Comparison of ENCODE assay signal across 9 mouse cellular contexts in the genomic region with DNA sequence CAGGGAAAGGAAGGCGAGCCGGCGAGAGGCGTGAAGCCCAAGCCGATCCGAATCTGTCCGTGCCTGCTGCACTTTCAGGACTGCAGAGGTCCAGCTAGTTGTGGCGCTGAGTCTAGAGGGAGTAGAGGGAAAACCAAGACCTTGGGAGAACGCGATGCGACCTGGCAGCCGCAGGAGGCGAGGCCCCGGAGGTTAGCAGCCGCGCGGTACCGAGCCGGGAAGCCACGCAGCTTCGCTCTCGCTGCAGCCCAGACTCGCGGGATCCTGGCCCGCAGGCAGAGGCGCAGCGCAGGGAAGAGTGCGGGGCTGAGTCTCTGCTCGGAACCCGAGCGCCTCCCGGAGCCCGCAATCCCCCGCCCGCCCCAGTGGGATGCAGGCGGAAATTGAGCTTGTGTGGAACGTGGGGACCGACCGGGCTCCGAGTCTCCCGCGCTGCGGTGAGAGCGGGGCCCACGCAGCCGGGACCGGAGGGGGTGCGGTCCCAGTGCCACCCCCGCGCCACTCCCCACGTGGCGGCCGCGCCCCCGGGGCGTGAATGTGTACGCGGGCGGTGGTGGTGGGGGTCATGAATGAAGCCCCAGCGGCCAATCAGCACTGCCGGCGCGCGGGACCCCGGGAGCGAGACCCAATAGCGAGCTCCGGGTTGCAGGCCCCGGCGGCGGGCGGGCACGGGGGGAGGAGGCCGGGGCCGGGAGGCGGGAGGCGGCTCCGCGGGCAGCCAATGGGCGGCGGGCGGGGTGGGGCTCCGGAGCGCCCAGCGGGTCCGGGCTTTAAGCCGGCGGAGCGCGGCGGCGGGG. TPM values are rescaled to one million over a fixed set of nuclear protein-coding genes. Genes with fewer than 3 reads are reported as not detected.
DNase-seq lines count a peak whose midpoint lies in the region; ATAC-seq lines count a peak whose summit lies in the region.
"Had no signal": no experiment of that assay in that cellular context is flagged by ENCODE, and none has a peak within 500 bp of the region (broad histone marks: within the 10 kb centered on the region; RNA-seq: fewer than 3 reads in every experiment).

No protein-coding gene starts in this region.

- peak; percentile 91 for DNase-seq in adrenal gland, adult 2 months
- DNase-seq in embryo, embryonic 10.5 days (ENCODE audit: low spot score): peak; percentile 89
- peak; percentile 89 for DNase-seq in gastrocnemius, postnatal 25 days
- DNase-seq in intestine, embryonic 14.5 days (ENCODE audit: low spot score): peak; percentile 86
- DNase-seq in left cerebral cortex, adult 9 months (ENCODE audit: low spot score in 2 of 2): peak; percentile 76 to 87
- peak; percentile 96 for DNase-seq in right cerebral cortex, postnatal 10 days (ENCODE audit: low spot score in 2 of 2)
- peak; percentile 68 to 73 for DNase-seq in urinary bladder, postnatal 4 days (ENCODE audit: low spot score in 2 of 2)

- peaks cover 92% of the 10 kb centered on the region for H3K27me3 ChIP-seq in intestine, embryonic 14.5 days (replicated peaks; ENCODE audit: control insufficient read depth, insufficient read depth, low read length)

- no peaks in the 10 kb centered on the region for H3K36me3 ChIP-seq in intestine, embryonic 14.5 days (ENCODE audit: control insufficient read depth, insufficient read depth, low read length)

- H3K9me3 ChIP-seq in intestine, embryonic 14.5 days (ENCODE audit: control insufficient read depth, low read length): no peaks in the 10 kb centered on the region

- peak; percentile 90 for ATAC-seq in intestine, embryonic 14.5 days (replicated peaks; ENCODE audit: low FRiP score, low TSS enrichment, low read depth)
- peak; percentile 62 for ATAC-seq in megakaryocyte, adult 5-6 weeks (ENCODE audit: poor library complexity, severe bottlenecking)

- H3K9ac ChIP-seq in intestine, embryonic 14.5 days (ENCODE audit: low read length): peak overlapping the region; percentile 29; the same call in 1 of the 2 replicates

- no peak overlapping the region for H3K27ac ChIP-seq in intestine, embryonic 14.5 days (ENCODE audit: low read depth)

- peak overlapping the region; percentile 62 for H3K4me3 ChIP-seq in intestine, embryonic 14.5 days (ENCODE audit: low read depth, low read length)

- H3K4me2 ChIP-seq in intestine, embryonic 14.5 days (ENCODE audit: low read length): peak overlapping the region; percentile 96

- WGBS in intestine, embryonic 14.5 days: under 1% methylated on average over 87 of the region's 92 CpGs

- peaks cover 17% of the 10 kb centered on the region for H3K4me1 ChIP-seq in intestine, embryonic 14.5 days (replicated peaks; ENCODE audit: control insufficient read depth, insufficient read depth, low read length)

RNA-seq across cellular contexts. Expression of a gene that starts 0.4 kb away (rescaled TPM):
- under 1 TPM in 1 of 2 experiments, not detected in 1; 0.10 TPM for total RNA-seq in adrenal gland, adult 2 months (2021)
- polyA plus RNA-seq in adrenal gland, adult 2 months (2012; rRNA removed): 0.15 and 0.26 TPM in 2 replicates
- total RNA-seq in gastrocnemius, postnatal 25 days (2021): under 1 TPM; 0.38 to 0.43 TPM
- polyA plus RNA-seq in intestine, embryonic 14.5 days (2014; fragmentation: Nextera tagmentation; extraction: Ambion mirVana): 0.17 and 0.27 TPM in 2 replicates
- not detected in 2 replicates for total RNA-seq in megakaryocyte, adult 5-6 weeks (2015)
- not detected in 2 replicates for total RNA-seq in megakaryocyte, adult 5-6 weeks (2017)

RNA-seq across cellular contexts. Expression of a gene that starts 36.3 kb away (rescaled TPM):
- total RNA-seq in adrenal gland, adult 2 months (2021): 10 to 100 TPM; 33.4 to 33.5 TPM
- 2.0 and 2.1 TPM in 2 replicates for polyA plus RNA-seq in adrenal gland, adult 2 months (2012; rRNA removed)
- 10 to 100 TPM; 16.1 to 18.3 TPM for total RNA-seq in gastrocnemius, postnatal 25 days (2021)
- polyA plus RNA-seq in intestine, embryonic 14.5 days (2014; fragmentation: Nextera tagmentation; extraction: Ambion mirVana): 57.6 and 65.6 TPM in 2 replicates
- total RNA-seq in megakaryocyte, adult 5-6 weeks (2015): 39.3 and 42.0 TPM in 2 replicates
- 34.1 and 39.4 TPM in 2 replicates for total RNA-seq in megakaryocyte, adult 5-6 weeks (2017)

RNA-seq across cellular contexts. Expression of a gene that starts 43.4 kb away (rescaled TPM):
- total RNA-seq in adrenal gland, adult 2 months (2021): 10 to 100 TPM in 1 of 2 experiments, 1 to 10 TPM in 1; 6.6 to 15.7 TPM
- polyA plus RNA-seq in adrenal gland, adult 2 months (2012; rRNA removed): 23.6 and 27.6 TPM in 2 replicates
- 100 to 1,000 TPM; 200 to 220 TPM for total RNA-seq in gastrocnemius, postnatal 25 days (2021)
- 12.9 and 13.6 TPM in 2 replicates for polyA plus RNA-seq in intestine, embryonic 14.5 days (2014; fragmentation: Nextera tagmentation; extraction: Ambion mirVana)
- 11.5 and 11.7 TPM in 2 replicates for total RNA-seq in megakaryocyte, adult 5-6 weeks (2015)
- 4.2 and 5.0 TPM in 2 replicates for total RNA-seq in megakaryocyte, adult 5-6 weeks (2017)

RNA-seq across cellular contexts. Expression of a gene that starts 46.4 kb away (rescaled TPM):
- total RNA-seq in adrenal gland, adult 2 months (2021): not detected
- polyA plus RNA-seq in adrenal gland, adult 2 months (2012; rRNA removed): not detected in 2 replicates
- total RNA-seq in gastrocnemius, postnatal 25 days (2021): not detected
- polyA plus RNA-seq in intestine, embryonic 14.5 days (2014; fragmentation: Nextera tagmentation; extraction: Ambion mirVana): not detected in 2 replicates
- total RNA-seq in megakaryocyte, adult 5-6 weeks (2015): not detected in 2 replicates
- not detected in 2 replicates for total RNA-seq in megakaryocyte, adult 5-6 weeks (2017)
- polyA plus RNA-seq: large intestine, adult 2 months had no signal

RNA-seq across cellular contexts. Expression of a gene that starts 57.5 kb away (rescaled TPM):
- total RNA-seq in adrenal gland, adult 2 months (2021): 10 to 100 TPM; 30.6 to 40.0 TPM
- 2.8 and 3.8 TPM in 2 replicates for polyA plus RNA-seq in adrenal gland, adult 2 months (2012; rRNA removed)
- 10 to 100 TPM; 10.8 to 11.3 TPM for total RNA-seq in gastrocnemius, postnatal 25 days (2021)
- 142 and 164 TPM in 2 replicates for polyA plus RNA-seq in intestine, embryonic 14.5 days (2014; fragmentation: Nextera tagmentation; extraction: Ambion mirVana)
- 58.3 and 58.6 TPM in 2 replicates for total RNA-seq in megakaryocyte, adult 5-6 weeks (2015)
- 88.3 and 100 TPM in 2 replicates for total RNA-seq in megakaryocyte, adult 5-6 weeks (2017)

Comparison
In these comparisons a context has a peak if more than half of its experiments do, and no peak if none do; other contexts are left out.
1. RNA of a gene that starts 43.4 kb away (total RNA-seq): 200 to 220 TPM in gastrocnemius, postnatal 25 days; 6.6 to 15.7 TPM in adrenal gland, adult 2 months and 4.2 to 11.7 TPM in megakaryocyte, adult 5-6 weeks; every median in the first group is over 10 times any median in the second.
2. Peak in every context shown above with its lines, with median percentiles within 50 percentile points of each other: DNase-seq.